Mouse (Mus musculus) forebrain, embryonic 15.5 days (tissue): Measurements from ENCODE around the gene Cys1. TPM values are rescaled to one million over a fixed set of nuclear protein-coding genes. Genes with fewer than 3 reads are reported as not detected.
"Not testable (repeated sequence)": the region's sequence is repeated elsewhere in the genome, so short reads cannot be mapped to it uniquely, and the experiment has no call there.

Source experiments
- ATAC-seq: fragments of 200-750 bp; cut with Nextera tagmentation; replicated peaks from 2 replicates; pipeline ENCODE4 v1.8.0; 2017; ENCODE audit warnings: mild to moderate bottlenecking, moderate TSS enrichment, moderate library complexity
- H3K27ac ChIP-seq: fragments of 300-500 bp; sonication (generic); replicated peaks from 2 replicates; pipeline ENCODE4 v1.5.1; 2015; ENCODE audit warnings: mild to moderate bottlenecking, inconsistent platforms
- H3K27me3 ChIP-seq: fragments of 300-500 bp; sonication (generic); 2 replicates; pipeline ENCODE4 v1.6.1; 2015; ENCODE audit warnings: inconsistent platforms
- H3K36me3 ChIP-seq: fragments of 300-500 bp; sonication (generic); 2 replicates; pipeline ENCODE4 v1.6.1; 2015; ENCODE audit warnings: mild to moderate bottlenecking, inconsistent platforms
- H3K4me1 ChIP-seq: fragments of 300-500 bp; sonication (generic); 2 replicates; pipeline ENCODE4 v1.6.1; 2015; ENCODE audit warnings: inconsistent platforms
- H3K4me2 ChIP-seq: fragments of 300-500 bp; sonication (generic); replicated peaks from 2 replicates; pipeline ENCODE4 v1.6.1; 2015; ENCODE audit warnings: mild to moderate bottlenecking, inconsistent platforms
- H3K4me3 ChIP-seq: fragments of 300-500 bp; sonication (generic); 2 replicates; pipeline ENCODE4 v1.5.1; 2015; ENCODE audit warnings: mild to moderate bottlenecking, inconsistent platforms
- H3K9ac ChIP-seq: fragments of 300-500 bp; sonication (generic); replicated peaks from 2 replicates; pipeline ENCODE4 v1.6.1; 2015; ENCODE audit warnings: mild to moderate bottlenecking, inconsistent platforms
- H3K9me3 ChIP-seq: fragments of 300-500 bp; sonication (generic); 2 replicates; pipeline ENCODE4 v1.6.1; 2016; ENCODE audit warnings: inconsistent platforms
- WGBS: fragments of 180-500 bp; shearing (Covaris S2); methylation state at CpG from one replicate; pipeline ENCODE4 v1.1.7; 2015; ENCODE audit warnings: mixed read lengths; 5-methylcytosine and 5-hydroxymethylcytosine counted together
- polyA plus RNA-seq: library from polyadenylated mRNA; unstranded; fragments of >200 nt; fragmentation: Nextera tagmentation; extraction: Ambion mirVana; gene quantifications from 2 replicates; pipeline ENCODE4 v1.2.1, GENCODE M21; 2015

Gene Cys1
- polyA plus RNA-seq, 1 experiment from 2014 or later = 2.1 TPM

DNA sequence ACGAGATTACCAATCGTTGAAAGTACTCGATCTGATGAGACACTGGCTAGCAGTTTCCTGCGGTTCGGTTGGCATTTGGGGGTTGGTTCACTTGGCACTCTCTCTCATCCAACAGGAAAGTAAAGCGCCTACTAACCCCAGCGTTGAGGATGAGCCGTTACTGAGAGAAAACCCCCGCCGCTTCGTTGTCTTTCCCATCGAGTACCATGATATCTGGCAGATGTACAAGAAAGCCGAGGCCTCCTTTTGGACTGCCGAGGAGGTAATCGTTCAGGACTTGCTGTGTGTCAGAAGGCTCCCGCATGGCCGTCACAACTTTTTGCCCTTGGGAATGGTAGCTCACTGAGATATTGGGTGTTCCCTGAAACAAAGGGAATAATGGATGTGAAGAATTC is 27.2 kb upstream of the Cys1 start:
- Histone ChIP-seq H3K36me3 (0 out of 2 replicates have a peak, but pooled peaks cover 3% of the 10 kb centered on the region), H3K4me1 (peaks cover 35% of the 10 kb centered on the region), H3K4me3 (peak overlapping the region; percentile 97), H3K27ac (peak overlapping the region; percentile 75), H3K9ac (peak overlapping the region; percentile 78), H3K9me3 (no peaks in the 10 kb centered on the region), H3K4me2 (peak overlapping the region; percentile 85), H3K27me3 (no peaks in the 10 kb centered on the region)
- WGBS = under 1% methylated on average over 17 of the region's 17 CpGs
- ATAC-seq = no peak

DNA sequence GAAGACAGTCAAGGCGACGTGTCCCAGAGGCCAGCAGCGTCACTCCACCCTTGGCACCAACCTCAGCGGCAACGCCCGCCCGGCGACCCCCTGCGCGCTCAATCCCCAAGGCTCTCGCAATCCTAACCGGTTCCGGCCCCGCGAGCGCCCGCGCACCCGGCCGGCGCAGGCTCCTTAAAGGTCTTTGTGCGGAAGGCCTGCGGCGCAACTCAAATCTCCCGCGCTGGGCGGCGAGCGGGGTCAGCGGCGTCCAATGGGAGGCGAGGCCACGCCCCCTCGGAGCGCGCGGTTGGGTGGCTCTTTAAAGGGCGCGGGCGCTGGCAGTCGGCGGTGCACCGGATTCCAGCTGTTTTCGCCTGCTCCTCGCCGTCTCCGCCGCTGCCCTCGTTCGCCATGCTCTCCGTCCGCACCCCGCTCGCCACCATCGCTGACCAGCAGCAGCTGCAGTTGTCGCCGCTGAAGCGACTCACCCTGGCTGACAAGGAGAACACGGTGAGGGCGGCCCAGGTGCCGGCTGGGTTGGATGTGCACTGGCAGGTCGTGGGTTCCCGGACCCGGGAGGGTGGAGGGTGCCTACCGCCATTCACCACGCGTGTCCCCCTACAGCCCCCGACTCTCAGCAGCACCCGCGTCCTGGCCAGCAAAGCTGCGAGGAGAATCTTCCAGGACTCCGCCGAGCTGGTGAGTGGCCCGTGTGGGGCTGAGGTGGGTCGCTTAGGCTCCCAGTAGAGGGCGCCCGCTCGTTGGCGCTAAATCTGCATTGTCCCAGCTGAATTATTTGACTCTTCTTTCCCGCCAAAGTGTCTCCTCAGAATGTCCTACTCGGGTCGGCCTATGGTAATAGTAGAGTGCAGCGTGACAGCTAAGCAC is 26.6 kb upstream of the Cys1 start, which contains the start of gene Rrm2:
Gene Rrm2, plus strand, starts transcription at position 288 of the 870 bp plus-strand sequence.
- WGBS = under 1% methylated on average over 83 of the region's 83 CpGs
- peak; percentile 90 for ATAC-seq
- Histone ChIP-seq H3K27me3 (no peaks in the 10 kb centered on the region), H3K4me1 (peaks cover 35% of the 10 kb centered on the region), H3K4me3 (peak within 1 kb of the TSS; percentile 97), H3K4me2 (peak within 1 kb of the TSS; percentile 85), H3K36me3 (0 out of 2 replicates have a peak, but pooled peaks cover 3% of the 10 kb centered on the region), H3K27ac (peak within 1 kb of the TSS; percentile 75), H3K9ac (peak within 1 kb of the TSS; percentile 78), H3K9me3 (no peaks in the 10 kb centered on the region)

DNA sequence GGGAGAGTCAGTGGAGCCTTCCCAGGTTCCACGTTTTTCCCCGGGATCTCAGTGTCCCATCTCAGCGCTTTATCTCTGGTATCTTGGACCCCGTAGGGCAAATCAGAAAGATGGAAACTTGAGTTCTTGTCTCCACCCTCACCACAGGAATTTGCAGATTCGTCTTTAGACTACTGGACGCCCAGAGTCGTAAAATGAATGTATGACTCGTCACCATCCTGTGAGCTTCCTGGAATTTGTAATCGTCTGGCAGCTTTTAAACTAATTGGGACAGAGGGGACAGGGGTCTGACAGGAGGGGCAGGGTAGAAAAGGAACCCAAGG is 25.8 kb upstream of the Cys1 start:
- WGBS = under 1% methylated on average over 9 of the region's 9 CpGs
- Histone ChIP-seq H3K4me1 (peaks cover 35% of the 10 kb centered on the region), H3K36me3 (0 out of 2 replicates have a peak, but pooled peaks cover under 1% of the 10 kb centered on the region), H3K4me2 (peak overlapping the region; percentile 85), H3K27me3 (no peaks in the 10 kb centered on the region), H3K9me3 (no peaks in the 10 kb centered on the region), H3K4me3 (peak overlapping the region; percentile 97), H3K27ac (no peak overlapping the region), H3K9ac (peak overlapping the region; percentile 78; the same call in 1 of the 2 replicates)
- no peak for ATAC-seq

DNA sequence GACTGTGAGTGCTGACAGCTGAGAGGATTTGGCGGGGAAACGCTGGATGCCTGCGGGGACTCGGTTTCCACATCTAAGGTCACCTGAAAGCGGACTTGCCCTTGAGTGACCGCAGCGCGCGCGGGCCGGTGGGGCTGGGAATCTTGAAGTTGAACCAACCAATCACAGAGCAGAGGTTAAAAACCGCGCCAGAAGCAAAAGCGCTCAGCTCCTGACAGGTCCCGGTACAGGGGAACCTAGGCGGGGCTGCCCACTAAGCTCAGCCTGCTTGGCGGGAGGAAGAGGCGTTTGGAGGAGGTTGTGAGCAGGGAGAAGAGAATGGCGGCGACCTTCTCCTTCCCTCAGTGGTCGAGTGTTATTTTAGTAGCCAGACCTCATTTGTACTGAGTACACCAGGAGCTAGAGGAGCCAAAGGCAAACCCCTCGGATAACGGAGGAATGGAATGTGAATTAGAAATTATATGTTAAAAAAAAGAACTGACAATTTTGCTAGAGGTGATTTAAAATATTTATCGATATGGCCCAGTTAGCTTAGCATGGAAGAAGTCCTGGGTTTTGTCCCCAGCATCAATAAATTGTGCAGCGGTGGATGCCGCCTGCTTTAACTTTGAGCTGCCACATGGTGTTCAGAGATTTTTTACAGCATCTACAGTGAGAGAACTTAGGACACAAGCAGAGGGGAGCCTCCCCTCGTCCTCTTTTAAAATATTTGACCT is 25.3 kb upstream of the Cys1 start:
- H3K4me2 ChIP-seq = peak overlapping the region; percentile 85
- H3K27ac ChIP-seq = no peak overlapping the region
- no peaks in the 10 kb centered on the region for H3K27me3 ChIP-seq
- peak overlapping the region; percentile 97 for H3K4me3 ChIP-seq
- peaks cover 33% of the 10 kb centered on the region for H3K4me1 ChIP-seq
- ATAC-seq = no peak
- WGBS = 2% methylated on average over 27 of the region's 27 CpGs
- H3K9me3 ChIP-seq = no peaks in the 10 kb centered on the region
- peak overlapping the region; percentile 78; the same call in 1 of the 2 replicates for H3K9ac ChIP-seq
- H3K36me3 ChIP-seq = no peaks in the 10 kb centered on the region

DNA sequence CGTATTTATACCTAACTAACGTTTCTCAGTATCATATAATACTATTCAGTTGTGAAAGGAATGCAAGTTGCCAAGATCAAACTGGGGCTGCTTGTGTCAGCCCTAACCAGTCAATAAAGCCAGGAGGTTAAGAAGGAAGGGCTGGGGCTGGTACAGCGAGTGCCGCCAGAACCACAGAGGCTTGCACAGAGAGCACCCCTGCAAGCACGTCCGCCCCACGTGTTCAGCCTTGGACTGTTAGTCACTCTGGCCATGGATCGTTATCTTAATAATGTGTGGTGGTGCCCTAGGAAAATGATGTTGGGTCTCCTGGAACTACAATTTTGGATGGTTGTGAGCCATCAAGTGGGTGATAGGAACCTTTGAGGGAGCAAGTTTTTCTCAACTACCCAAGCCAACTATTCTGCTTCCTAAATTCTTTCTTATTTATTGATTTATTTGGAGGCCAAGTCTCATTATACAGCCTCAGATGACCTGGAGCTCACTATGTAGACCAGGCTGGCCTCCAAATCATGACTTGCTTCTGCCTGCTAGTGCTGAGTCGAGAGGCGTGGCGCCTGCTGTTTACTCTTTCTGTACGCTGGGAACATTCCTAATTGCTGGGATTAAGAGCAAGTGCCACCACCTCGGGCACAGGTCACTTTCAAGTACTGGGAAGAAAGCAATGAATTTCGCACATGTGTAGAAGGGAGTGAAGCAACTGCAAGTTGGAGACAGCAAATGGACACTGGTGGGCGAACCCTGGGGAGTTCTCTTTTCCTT is 24.1 kb upstream of the Cys1 start:
- Histone ChIP-seq H3K9ac (no peak overlapping the region), H3K4me3 (no peak overlapping the region), H3K27me3 (no peaks in the 10 kb centered on the region), H3K9me3 (no peaks in the 10 kb centered on the region), H3K4me2 (no peak overlapping the region), H3K4me1 (peaks cover 28% of the 10 kb centered on the region), H3K36me3 (no peaks in the 10 kb centered on the region), H3K27ac (no peak overlapping the region)
- 82% methylated on average over 15 of the region's 15 CpGs for WGBS
- no peak for ATAC-seq

DNA sequence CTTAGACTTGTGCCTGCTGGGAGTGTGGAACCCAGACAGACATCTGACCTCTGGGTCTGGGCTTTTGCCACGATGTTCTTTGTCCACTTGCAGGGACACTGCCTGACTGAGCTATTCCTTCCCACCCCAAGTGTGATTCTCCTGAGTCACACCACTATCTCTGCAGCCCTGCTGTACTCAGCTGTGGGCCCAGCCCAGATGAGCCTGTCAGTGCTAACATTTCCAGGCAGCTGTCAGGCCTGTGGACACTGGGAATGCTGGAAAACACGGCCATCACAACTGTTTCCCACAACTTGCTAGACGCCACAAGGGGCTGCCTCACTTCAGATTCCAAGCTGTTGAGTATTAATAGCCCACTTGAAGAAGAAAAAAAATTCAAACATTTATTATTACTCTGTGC is 21.4 kb upstream of the Cys1 start:
- Histone ChIP-seq H3K4me3 (no peak overlapping the region), H3K4me2 (no peak overlapping the region), H3K9ac (no peak overlapping the region), H3K9me3 (no peaks in the 10 kb centered on the region), H3K27ac (no peak overlapping the region), H3K27me3 (no peaks in the 10 kb centered on the region), H3K4me1 (peaks cover 13% of the 10 kb centered on the region), H3K36me3 (no peaks in the 10 kb centered on the region)
- 87% methylated on average over 3 of the region's 3 CpGs for WGBS
- no peak for ATAC-seq

DNA sequence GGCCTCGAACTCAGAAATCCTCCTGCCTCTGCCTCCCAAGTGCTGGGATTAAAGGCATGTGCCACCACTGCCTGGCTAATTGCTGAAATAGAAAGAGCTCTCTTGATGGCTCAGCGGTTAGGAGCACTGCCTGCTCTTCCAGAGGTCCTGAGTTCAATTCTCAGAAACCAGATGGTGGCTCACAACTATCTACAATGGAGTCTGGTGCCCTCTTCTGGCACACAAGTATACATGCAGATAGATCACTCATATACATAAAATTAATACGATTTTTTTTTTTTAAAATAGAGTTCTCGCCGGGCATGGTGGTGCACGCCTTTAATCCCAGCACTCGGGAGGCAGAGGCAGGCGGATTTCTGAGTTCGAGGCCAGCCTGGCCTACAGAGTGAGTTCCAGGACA is 20.0 kb upstream of the Cys1 start:
- H3K4me1 ChIP-seq, H3K4me2 ChIP-seq, H3K9me3 ChIP-seq, H3K36me3 ChIP-seq, H3K27me3 ChIP-seq, H3K4me3 ChIP-seq, H3K27ac ChIP-seq, ATAC-seq, H3K9ac ChIP-seq: not testable (repeated sequence)
- WGBS = 90% methylated on average over 9 of the region's 9 CpGs

DNA sequence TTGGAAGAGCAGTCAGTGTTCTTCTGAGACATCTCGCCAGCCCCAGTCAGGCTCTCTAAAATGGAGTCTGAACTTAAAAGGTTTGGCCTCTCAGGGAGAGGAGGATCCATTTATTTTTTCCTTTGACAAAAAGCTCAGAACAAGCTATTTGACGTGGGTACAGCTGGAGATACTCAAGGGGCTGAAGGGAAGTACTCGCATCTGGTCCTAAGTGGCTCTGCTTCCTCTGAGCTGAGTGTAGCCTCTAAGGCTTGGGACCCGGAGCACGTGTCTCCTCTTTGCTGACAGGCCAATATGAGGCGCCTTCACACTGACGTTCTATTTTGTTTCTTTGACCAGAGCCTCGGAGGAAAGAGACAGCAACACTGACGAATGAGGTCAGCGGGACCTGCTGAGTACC is 18.0 kb upstream of the Cys1 start:
- Histone ChIP-seq H3K27me3 (no peaks in the 10 kb centered on the region), H3K9ac (no peak overlapping the region), H3K27ac (no peak overlapping the region), H3K4me3 (no peak overlapping the region), H3K36me3 (no peaks in the 10 kb centered on the region), H3K4me2 (no peak overlapping the region), H3K9me3 (no peaks in the 10 kb centered on the region), H3K4me1 (0 out of 2 replicates have a peak, but pooled peaks cover 2% of the 10 kb centered on the region)
- ATAC-seq = no peak
- 76% methylated on average over 10 of the region's 10 CpGs for WGBS

DNA sequence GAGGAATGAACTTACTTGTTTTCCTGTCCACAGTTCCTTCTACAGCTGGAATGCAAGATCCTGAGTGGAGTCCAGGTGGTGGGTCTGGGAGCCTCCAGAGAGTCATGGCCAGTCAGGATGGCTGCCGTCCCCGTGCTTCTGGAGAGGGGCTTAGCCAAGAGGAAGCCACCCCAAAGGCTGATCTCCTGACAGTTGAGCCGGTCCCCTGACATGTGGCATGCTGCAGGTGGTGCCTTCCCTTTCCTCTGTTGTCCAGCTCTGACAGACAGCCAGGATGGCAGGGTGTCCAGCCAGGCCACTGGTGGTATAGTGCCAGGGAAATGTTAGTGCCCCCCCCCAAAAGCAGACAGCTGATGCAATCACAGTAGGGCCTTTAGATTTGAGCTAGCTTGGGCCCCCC is 16.9 kb upstream of the Cys1 start:
- H3K9me3 ChIP-seq = no peaks in the 10 kb centered on the region
- H3K9ac ChIP-seq = no peak overlapping the region

DNA sequence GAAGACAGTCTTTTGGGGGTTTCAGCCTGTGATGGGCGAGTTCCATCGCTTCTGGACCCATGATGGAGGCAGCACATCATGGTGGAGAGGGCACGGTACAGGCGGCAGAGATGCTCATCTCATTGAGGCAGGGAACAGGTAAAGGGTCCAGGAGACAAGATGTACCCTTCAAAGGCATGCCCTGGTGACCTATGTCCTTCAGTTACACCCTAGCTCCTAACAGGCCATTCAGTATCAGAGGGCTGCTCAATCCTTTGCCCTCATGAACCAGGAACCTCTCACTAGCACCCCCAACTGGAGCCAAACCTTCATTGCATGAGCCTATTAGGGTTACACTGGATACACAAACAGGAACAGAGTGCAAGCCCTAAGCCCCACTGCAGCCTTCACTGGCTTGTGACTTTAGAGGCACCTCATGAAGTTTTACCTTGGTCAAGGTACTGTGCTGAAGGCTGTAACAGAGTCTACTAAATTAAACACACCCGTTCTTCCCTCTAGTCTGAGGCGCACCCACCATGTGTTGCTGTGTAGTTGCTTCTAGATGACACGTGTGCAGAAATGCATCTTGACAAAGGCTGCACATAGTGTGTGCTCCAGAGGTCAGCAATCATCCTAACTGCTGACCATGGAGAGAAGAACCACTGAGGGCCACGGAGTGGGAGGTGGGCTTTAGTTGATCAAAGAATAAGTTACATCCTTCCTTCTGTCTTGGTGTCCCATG is 16.0 kb upstream of the Cys1 start:
- H3K9ac ChIP-seq = no peak overlapping the region
- H3K9me3 ChIP-seq = no peaks in the 10 kb centered on the region
- 0 out of 2 replicates have a peak overlapping the region, but pooled peaks have one; percentile 14 for H3K4me2 ChIP-seq
- no peaks in the 10 kb centered on the region for H3K36me3 ChIP-seq
- peak; percentile 48; the same call in 1 of the 2 replicates for ATAC-seq
- H3K4me3 ChIP-seq = no peak overlapping the region
- no peak overlapping the region for H3K27ac ChIP-seq
- no peaks in the 10 kb centered on the region for H3K27me3 ChIP-seq
- 60% methylated on average over 8 of the region's 8 CpGs for WGBS
- H3K4me1 ChIP-seq = 0 out of 2 replicates have a peak, but pooled peaks cover 2% of the 10 kb centered on the region

More for the DNA sequence above, 16.9 kb upstream of the Cys1 start:
- 0 out of 2 replicates have a peak, but pooled peaks cover 2% of the 10 kb centered on the region for H3K4me1 ChIP-seq
- no peak overlapping the region for H3K4me3 ChIP-seq
- H3K27me3 ChIP-seq = no peaks in the 10 kb centered on the region
- no peak overlapping the region for H3K27ac ChIP-seq
- ATAC-seq = no peak
- no peaks in the 10 kb centered on the region for H3K36me3 ChIP-seq
- H3K4me2 ChIP-seq = no peak overlapping the region
- WGBS = 83% methylated on average over 3 of the region's 3 CpGs
